Mouse (Mus musculus) liver, embryonic 16.5 days (tissue): ENCODE results near the gene Gimap8. TPM values are rescaled to one million over a fixed set of nuclear protein-coding genes. Genes with fewer than 3 reads are reported as not detected.

Experiments
- ATAC-seq: fragments of 200-750 bp; cut with Nextera tagmentation; 2 replicates; pipeline ENCODE4 v1.8.0; 2017; ENCODE audit warnings: low read depth, mild to moderate bottlenecking, moderate number of reproducible peaks, moderate library complexity
- H3K27ac ChIP-seq: fragments of 300-500 bp; sonication (generic); 2 replicates; pipeline ENCODE4 v1.5.1; 2014; ENCODE audit warnings: mild to moderate bottlenecking, low read length
- H3K27me3 ChIP-seq: fragments of 300-500 bp; sonication (generic); 2 replicates; pipeline ENCODE4 v1.6.1; 2014; ENCODE audit warnings: low read depth, low read length, mixed read lengths; ENCODE audit not compliant: control insufficient read depth, insufficient read depth
- H3K36me3 ChIP-seq: fragments of 300-500 bp; sonication (generic); 2 replicates; pipeline ENCODE4 v1.6.1; 2014; ENCODE audit warnings: mild to moderate bottlenecking; ENCODE audit not compliant: control insufficient read depth, insufficient read depth
- H3K4me1 ChIP-seq: fragments of 300-500 bp; sonication (generic); 2 replicates; pipeline ENCODE4 v1.6.1; 2014; ENCODE audit warnings: low read depth, low read length, mixed read lengths; ENCODE audit not compliant: control insufficient read depth
- H3K4me2 ChIP-seq: fragments of 300-500 bp; sonication (generic); 2 replicates; pipeline ENCODE4 v1.6.1; 2014; ENCODE audit warnings: low read depth, low read length, mixed read lengths
- H3K4me3 ChIP-seq: fragments of 300-500 bp; sonication (generic); 2 replicates; pipeline ENCODE4 v1.5.1; 2014; ENCODE audit warnings: low read depth, mild to moderate bottlenecking, low read length
- H3K9ac ChIP-seq: fragments of 300-500 bp; sonication (generic); 2 replicates; pipeline ENCODE4 v1.6.1; 2014; ENCODE audit warnings: low read depth, low read length
- H3K9me3 ChIP-seq: fragments of 300-500 bp; sonication (generic); replicated peaks from 2 replicates; pipeline ENCODE4 v1.6.1; 2016; ENCODE audit warnings: low read length; ENCODE audit not compliant: control insufficient read depth
- WGBS: fragments of 180-500 bp; shearing (Covaris S2); extraction: QIAGEN DNeasy Blood & Tissue Kit; methylation state at CpG from one replicate; pipeline ENCODE4 v1.1.7; 2014; ENCODE audit not compliant: insufficient replicate concordance; 5-methylcytosine and 5-hydroxymethylcytosine counted together
- polyA plus RNA-seq: library from polyadenylated mRNA; unstranded; fragments of >200 nt; fragmentation: Nextera tagmentation; extraction: Ambion mirVana; gene quantifications from 2 replicates; pipeline ENCODE4 v1.2.1, GENCODE M21; 2015

Gene Gimap8
- polyA plus RNA-seq, 1 experiment from 2014 or later: 1.1 TPM

DNA sequence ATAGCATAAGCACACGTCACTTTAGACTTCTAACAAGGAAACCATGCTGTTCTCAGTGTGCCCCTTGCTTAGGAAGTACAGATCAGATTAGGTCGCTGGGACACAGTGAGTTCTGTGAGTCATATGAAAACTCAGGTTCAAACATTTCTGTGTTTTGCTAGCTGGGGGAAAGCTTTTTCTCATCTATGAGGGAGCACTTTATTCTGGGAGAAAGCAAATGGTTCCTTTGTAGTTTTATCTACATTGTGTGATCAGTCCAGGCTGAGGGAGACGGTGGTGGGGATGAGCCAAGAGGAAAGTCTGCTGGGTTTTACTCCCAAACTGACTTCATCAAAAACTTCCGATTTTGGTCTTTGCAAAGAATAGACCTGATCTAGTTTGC is 734 bp upstream of the Gimap8 start:
- no peak for ATAC-seq
- H3K27ac ChIP-seq: no peak overlapping the region
- no peak overlapping the region for H3K9ac ChIP-seq
- no peak overlapping the region for H3K4me3 ChIP-seq
- no peak overlapping the region for H3K4me2 ChIP-seq
- no peaks in the 10 kb centered on the region for H3K36me3 ChIP-seq
- H3K9me3 ChIP-seq: no peaks in the 10 kb centered on the region
- H3K27me3 ChIP-seq: no peaks in the 10 kb centered on the region
- whole genome bisulfite sequencing: 46% methylated on average over 4 of the region's 4 CpGs
- H3K4me1 ChIP-seq: no peaks in the 10 kb centered on the region

DNA sequence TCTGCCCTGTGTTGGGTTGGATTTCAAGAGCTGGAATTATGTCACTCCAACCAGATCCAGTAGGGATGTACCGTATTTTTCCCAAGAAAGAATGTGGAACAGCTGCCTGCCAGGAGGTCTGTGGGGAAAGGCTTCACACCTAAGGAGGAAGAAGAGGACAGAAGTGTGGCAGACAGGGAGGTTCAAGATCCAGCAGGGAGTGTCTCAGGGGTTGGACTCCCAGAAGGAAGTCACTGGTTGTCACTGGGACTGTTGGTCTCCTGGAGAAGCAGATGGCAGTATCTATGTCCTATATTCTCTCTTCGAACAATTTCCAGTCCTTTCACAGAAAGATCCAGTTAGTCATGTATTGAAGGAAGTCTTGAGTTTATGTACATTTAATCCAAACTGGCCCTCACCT is 577 bp downstream of the Gimap8 start:
- Histone ChIP-seq H3K27ac (no peak overlapping the region), H3K4me1 (no peaks in the 10 kb centered on the region), H3K4me3 (no peak overlapping the region), H3K36me3 (no peaks in the 10 kb centered on the region), H3K27me3 (no peaks in the 10 kb centered on the region), H3K9me3 (no peaks in the 10 kb centered on the region), H3K4me2 (no peak overlapping the region), H3K9ac (no peak overlapping the region)
- ATAC-seq: no peak
- 61% methylated on average over 2 of the region's 2 CpGs for WGBS

DNA sequence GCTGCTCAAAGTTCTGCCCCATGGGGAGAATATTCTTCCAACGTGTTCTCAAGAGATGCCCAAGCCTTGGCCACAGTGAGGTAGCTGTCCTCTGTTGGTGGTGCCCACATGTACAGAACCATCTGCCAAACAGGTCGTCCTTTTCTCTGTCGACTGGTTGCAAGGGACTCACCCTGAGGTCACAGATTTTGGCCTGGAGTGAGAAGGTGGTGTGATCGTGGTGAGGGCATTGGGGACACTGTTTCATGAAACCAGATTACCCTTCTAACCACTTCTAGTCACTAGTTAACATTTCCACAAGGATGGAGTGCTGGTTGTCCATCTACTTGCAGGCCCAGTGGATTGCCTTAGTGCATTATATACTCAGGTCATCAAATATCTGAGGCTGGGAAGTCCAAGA is 1.7 kb downstream of the Gimap8 start:
- 66% methylated on average over 4 of the region's 4 CpGs for WGBS
- Histone ChIP-seq H3K27ac (no peak overlapping the region), H3K4me2 (no peak overlapping the region), H3K4me1 (no peaks in the 10 kb centered on the region), H3K27me3 (no peaks in the 10 kb centered on the region), H3K9me3 (no peaks in the 10 kb centered on the region), H3K36me3 (no peaks in the 10 kb centered on the region), H3K4me3 (no peak overlapping the region), H3K9ac (no peak overlapping the region)
- no peak for ATAC-seq

DNA sequence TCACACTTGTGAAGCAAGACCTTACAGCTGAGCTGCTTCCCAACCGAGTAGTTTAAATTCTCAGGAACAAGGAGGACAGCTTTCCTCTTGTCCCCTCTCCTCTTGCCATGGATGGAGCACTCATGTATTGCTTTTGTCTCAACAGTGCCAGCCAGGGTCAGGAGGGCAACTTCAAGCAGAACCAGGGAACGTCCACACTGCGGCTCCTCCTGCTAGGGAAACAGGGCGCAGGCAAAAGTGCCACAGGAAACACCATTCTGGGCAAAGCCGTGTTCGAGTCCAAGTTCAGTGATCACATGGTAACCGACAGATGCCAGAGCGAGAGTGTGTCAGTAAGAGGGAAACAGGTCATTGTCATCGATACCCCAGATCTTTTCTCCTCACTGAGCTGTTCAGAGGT is 3.0 kb downstream of the Gimap8 start:
- no peaks in the 10 kb centered on the region for H3K27me3 ChIP-seq
- no peak for ATAC-seq
- no peaks in the 10 kb centered on the region for H3K9me3 ChIP-seq
- no peak overlapping the region for H3K27ac ChIP-seq
- WGBS: 79% methylated on average over 9 of the region's 9 CpGs
- no peak overlapping the region for H3K9ac ChIP-seq
- H3K4me3 ChIP-seq: no peak overlapping the region
- no peak overlapping the region for H3K4me2 ChIP-seq
- no peaks in the 10 kb centered on the region for H3K4me1 ChIP-seq
- no peaks in the 10 kb centered on the region for H3K36me3 ChIP-seq

GRCm38 (mm10) chr6:48658721-48659120 is 11.7 kb downstream of the Gimap8 start:
- Histone ChIP-seq H3K9me3 (no peaks in the 10 kb centered on the region), H3K4me1 (no peaks in the 10 kb centered on the region), H3K27me3 (no peaks in the 10 kb centered on the region), H3K4me2 (no peak overlapping the region), H3K27ac (no peak overlapping the region), H3K4me3 (no peak overlapping the region), H3K9ac (no peak overlapping the region), H3K36me3 (no peaks in the 10 kb centered on the region)
- ATAC-seq: no peak
- 58% methylated on average over 5 of the region's 5 CpGs for WGBS

- ATAC-seq: no peak
- 49% methylated on average over 4 of the region's 4 CpGs for whole genome bisulfite sequencing
- no peaks in the 10 kb centered on the region; the same call in none of the 2 replicates for H3K4me1 ChIP-seq
Measured at GRCm38 (mm10) chr6:48664750-48665149, 17.7 kb downstream of the Gimap8 start.

GRCm38 (mm10) chr6:48665471-48665870 is 18.4 kb downstream of the Gimap8 start:
- Histone ChIP-seq H3K36me3 (no peaks in the 10 kb centered on the region), H3K27me3 (no peaks in the 10 kb centered on the region), H3K9me3 (no peaks in the 10 kb centered on the region), H3K4me2 (no peak overlapping the region), H3K9ac (no peak overlapping the region), H3K4me3 (no peak overlapping the region), H3K4me1 (no peaks in the 10 kb centered on the region; the same call in none of the 2 replicates), H3K27ac (no peak overlapping the region)
- WGBS: 77% methylated on average over 9 of the region's 9 CpGs
- no peak for ATAC-seq

More at GRCm38 (mm10) chr6:48664750-48665149, 17.7 kb downstream of the Gimap8 start:
- Histone ChIP-seq H3K36me3 (no peaks in the 10 kb centered on the region), H3K4me3 (no peak overlapping the region), H3K27me3 (no peaks in the 10 kb centered on the region), H3K9ac (no peak overlapping the region), H3K9me3 (no peaks in the 10 kb centered on the region), H3K27ac (no peak overlapping the region), H3K4me2 (no peak overlapping the region)

DNA sequence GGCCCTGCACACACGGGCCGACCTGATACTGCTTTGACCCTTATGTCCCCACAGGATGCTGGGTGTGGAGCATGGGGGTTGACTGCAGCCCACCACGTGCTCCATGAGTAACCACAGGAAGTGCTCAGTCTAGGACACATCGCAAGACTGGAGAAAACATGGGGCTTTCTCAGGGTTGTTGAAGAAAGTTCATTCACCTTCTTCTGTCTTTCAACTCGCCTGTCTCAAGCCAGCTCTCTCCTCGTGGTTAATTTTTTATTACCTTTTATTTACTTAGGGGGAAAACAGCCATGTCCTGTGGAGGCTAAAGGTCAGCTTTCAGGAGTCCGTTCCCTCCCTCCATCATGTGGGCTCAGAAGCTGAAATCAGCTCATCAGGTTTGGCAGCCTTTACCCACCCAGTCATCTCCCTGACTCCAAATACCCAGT is 19.1 kb downstream of the Gimap8 start:
- H3K9me3 ChIP-seq: no peaks in the 10 kb centered on the region
- no peaks in the 10 kb centered on the region for H3K27me3 ChIP-seq
- no peak overlapping the region for H3K9ac ChIP-seq
- no peaks in the 10 kb centered on the region; the same call in none of the 2 replicates for H3K4me1 ChIP-seq
- H3K4me2 ChIP-seq: peak overlapping the region; percentile 32; the same call in 1 of the 2 replicates
- WGBS: 18% methylated on average over 7 of the region's 7 CpGs
- no peaks in the 10 kb centered on the region for H3K36me3 ChIP-seq
- ATAC-seq: peak; percentile 76
- peak overlapping the region; percentile 33; the same call in 1 of the 2 replicates for H3K27ac ChIP-seq
- no peak overlapping the region for H3K4me3 ChIP-seq

DNA sequence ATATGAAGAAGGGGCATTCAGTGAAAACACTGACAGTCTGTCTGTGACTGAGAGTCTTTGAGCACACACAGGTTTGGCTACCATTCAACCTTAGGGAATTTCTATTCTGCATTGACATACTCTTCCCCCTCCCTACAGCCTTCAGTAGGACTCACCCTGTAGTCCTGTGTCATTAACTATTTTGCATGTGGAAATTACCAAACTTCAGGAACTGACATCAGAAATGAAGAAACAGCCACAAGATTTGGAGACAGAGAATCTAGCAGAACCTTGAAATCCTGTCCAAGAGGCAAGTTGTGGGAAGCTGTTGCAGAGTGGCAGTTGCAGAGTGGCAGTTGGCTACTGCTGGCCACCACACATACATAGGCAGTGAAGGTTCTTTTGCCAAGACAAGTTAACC is 21.0 kb downstream of the Gimap8 start:
- H3K9me3 ChIP-seq: no peaks in the 10 kb centered on the region
- no peaks in the 10 kb centered on the region for H3K27me3 ChIP-seq
- H3K9ac ChIP-seq: no peak overlapping the region
- H3K4me2 ChIP-seq: no peak overlapping the region
- no peaks in the 10 kb centered on the region; the same call in none of the 2 replicates for H3K4me1 ChIP-seq
- no peak for ATAC-seq
- no peak overlapping the region for H3K4me3 ChIP-seq
- H3K27ac ChIP-seq: no peak overlapping the region
- no peaks in the 10 kb centered on the region for H3K36me3 ChIP-seq
